Mouse (Mus musculus): ENCODE results near the gene Cryga. TPM values are rescaled to one million over a fixed set of nuclear protein-coding genes. Genes with fewer than 3 reads are reported as not detected.
"Not testable (repeated sequence)": the region's sequence is repeated elsewhere in the genome, so short reads cannot be mapped to it uniquely, and the experiment has no call there.

Cryga gene
- total and polyA plus RNA-seq, 2 experiments from 2014 or later: 0.44 TPM; not detected in 1

- Histone ChIP-seq H3K9me3 (ENCODE audit: low read length) (no peaks in the 10 kb centered on the region), H3K4me2 (ENCODE audit: low read depth) (no peak within 1 kb of the TSS), H3K27me3 (ENCODE audit: insufficient read depth, low read length) (no peaks in the 10 kb centered on the region), H3K27ac (ENCODE audit: low read depth, low read length) (no peak within 1 kb of the TSS), H3K36me3 (ENCODE audit: insufficient read depth) (no peaks in the 10 kb centered on the region), H3K9ac (no peak within 1 kb of the TSS), H3K4me1 (ENCODE audit: insufficient read depth) (no peaks in the 10 kb centered on the region), H3K4me3 (ENCODE audit: low read depth, low read length) (no peak within 1 kb of the TSS)
- ATAC-seq (no peak), DNase-seq (no peak)
- TF ChIP-seq CTCF (IDR thresholded peaks at IDR 0.05; ENCODE audit: low read depth): no peak
- WGBS: 26% methylated on average over 8 of the region's 8 CpGs
Observed at GRCm38 (mm10) chr1:65063352-65063751, 39.8 kb downstream of the Cryga start, which contains the start of gene Crygd. Gene Crygd (minus strand): TSS chr1:65063452.

- no peak overlapping the region for H3K27ac ChIP-seq (ENCODE audit: low read depth, low read length)
- 36% methylated on average over 2 of the region's 2 CpGs for WGBS
- no peaks in the 10 kb centered on the region for H3K4me1 ChIP-seq (ENCODE audit: insufficient read depth)
- H3K27me3 ChIP-seq (ENCODE audit: insufficient read depth, low read length): no peaks in the 10 kb centered on the region
- DNase-seq (no peak), ATAC-seq (no peak)
- no peak overlapping the region for H3K4me3 ChIP-seq (ENCODE audit: low read depth, low read length)
- no peaks in the 10 kb centered on the region for H3K36me3 ChIP-seq (ENCODE audit: insufficient read depth)
- TF ChIP-seq CTCF (IDR thresholded peaks at IDR 0.05; ENCODE audit: low read depth): no peak
- no peak overlapping the region for H3K4me2 ChIP-seq (ENCODE audit: low read depth)
- H3K9ac ChIP-seq: no peak overlapping the region
- H3K9me3 ChIP-seq (ENCODE audit: low read length): no peaks in the 10 kb centered on the region
Observed at GRCm38 (mm10) chr1:65052140-65052539, 51.0 kb downstream of the Cryga start.

GRCm38 (mm10) chr1:65051696-65052095 lies 51.5 kb downstream of the Cryga start:
- no peak for TF ChIP-seq CTCF (IDR thresholded peaks at IDR 0.05; ENCODE audit: low read depth)
- no peak overlapping the region for H3K9ac ChIP-seq
- WGBS: 53% methylated on average over 7 of the region's 7 CpGs

GRCm38 (mm10) chr1:65050952-65051351 lies 52.2 kb downstream of the Cryga start, which contains the start of gene Cryge:
Gene Cryge (minus strand): TSS chr1:65051149.
- not testable (repeated sequence) for H3K4me2 ChIP-seq (ENCODE audit: low read depth); H3K36me3 ChIP-seq (ENCODE audit: insufficient read depth); H3K27me3 ChIP-seq (ENCODE audit: insufficient read depth, low read length); H3K4me1 ChIP-seq (ENCODE audit: insufficient read depth); H3K27ac ChIP-seq (ENCODE audit: low read depth, low read length); DNase-seq; ATAC-seq; H3K4me3 ChIP-seq (ENCODE audit: low read depth, low read length); H3K9ac ChIP-seq; H3K9me3 ChIP-seq (ENCODE audit: low read length)
- WGBS: 20% methylated on average over 8 of the region's 12 CpGs

More at GRCm38 (mm10) chr1:65051696-65052095, 51.5 kb downstream of the Cryga start:
- ATAC-seq (no peak), DNase-seq (no peak)
- Histone ChIP-seq H3K4me3 (ENCODE audit: low read depth, low read length) (no peak overlapping the region), H3K36me3 (ENCODE audit: insufficient read depth) (no peaks in the 10 kb centered on the region), H3K4me1 (ENCODE audit: insufficient read depth) (no peaks in the 10 kb centered on the region), H3K9me3 (ENCODE audit: low read length) (no peaks in the 10 kb centered on the region), H3K27ac (ENCODE audit: low read depth, low read length) (no peak overlapping the region), H3K27me3 (ENCODE audit: insufficient read depth, low read length) (no peaks in the 10 kb centered on the region), H3K4me2 (ENCODE audit: low read depth) (no peak overlapping the region)

Other genes starting within 250 kb of the Cryga start
- 9.9 and 13.2 TPM in 2 replicates for gene Plekhm3, start 146.5 kb downstream of the Cryga start, total RNA-seq (2014; rRNA removed)
- 2.5 and 5.3 TPM in 2 replicates for gene Plekhm3, start 146.5 kb downstream of the Cryga start, polyA plus RNA-seq (2015; fragmentation: Nextera tagmentation; extraction: Ambion mirVana)
- gene Akr1cl, start 70.6 kb downstream of the Cryga start, total RNA-seq (2014; rRNA removed): not detected in 2 replicates
- gene Akr1cl, start 70.6 kb downstream of the Cryga start, polyA plus RNA-seq (2015; fragmentation: Nextera tagmentation; extraction: Ambion mirVana): not detected in 2 replicates
- gene Cryge, start 52.2 kb downstream of the Cryga start, total RNA-seq (2014; rRNA removed): not detected in 2 replicates
- gene Cryge, start 52.2 kb downstream of the Cryga start, polyA plus RNA-seq (2015; fragmentation: Nextera tagmentation; extraction: Ambion mirVana): not detected in 2 replicates
- not detected in 2 replicates for gene Crygd, start 39.9 kb downstream of the Cryga start, total RNA-seq (2014; rRNA removed)
- gene Crygd, start 39.9 kb downstream of the Cryga start, polyA plus RNA-seq (2015; fragmentation: Nextera tagmentation; extraction: Ambion mirVana): not detected in 2 replicates
- gene Crygc, start 29.7 kb downstream of the Cryga start, total RNA-seq (2014; rRNA removed): not detected in 2 replicates
- gene Crygc, start 29.7 kb downstream of the Cryga start, polyA plus RNA-seq (2015; fragmentation: Nextera tagmentation; extraction: Ambion mirVana): not detected in 2 replicates
- gene Crygb, start 21.1 kb downstream of the Cryga start, total RNA-seq (2014; rRNA removed): not detected in 2 replicates
- 0.31 and 0.52 TPM in 2 replicates for gene Crygb, start 21.1 kb downstream of the Cryga start, polyA plus RNA-seq (2015; fragmentation: Nextera tagmentation; extraction: Ambion mirVana)
- 0.92 TPM in 1 of 2 replicates, not detected in the other for gene Gm28845, start 16.2 kb upstream of the Cryga start, total RNA-seq (2014; rRNA removed)
- 0.52 TPM in 1 of 2 replicates, not detected in the other for gene Gm28845, start 16.2 kb upstream of the Cryga start, polyA plus RNA-seq (2015; fragmentation: Nextera tagmentation; extraction: Ambion mirVana)
- gene D630023F18Rik, start 19.8 kb upstream of the Cryga start, total RNA-seq (2014; rRNA removed): 6.5 and 9.8 TPM in 2 replicates
- gene D630023F18Rik, start 19.8 kb upstream of the Cryga start, polyA plus RNA-seq (2015; fragmentation: Nextera tagmentation; extraction: Ambion mirVana): 8.2 and 12.3 TPM in 2 replicates
- 366 and 375 TPM in 2 replicates for gene Idh1, start 83.1 kb upstream of the Cryga start, total RNA-seq (2014; rRNA removed)
- gene Idh1, start 83.1 kb upstream of the Cryga start, polyA plus RNA-seq (2015; fragmentation: Nextera tagmentation; extraction: Ambion mirVana): 436 and 453 TPM in 2 replicates
- gene Pikfyve, start 83.3 kb upstream of the Cryga start, total RNA-seq (2014; rRNA removed): 33.6 and 42.6 TPM in 2 replicates
- gene Pikfyve, start 83.3 kb upstream of the Cryga start, polyA plus RNA-seq (2015; fragmentation: Nextera tagmentation; extraction: Ambion mirVana): 8.3 and 9.9 TPM in 2 replicates
- 2.6 and 3.4 TPM in 2 replicates for gene Pth2r, start 178.7 kb upstream of the Cryga start, total RNA-seq (2014; rRNA removed)
- 1.5 and 2.6 TPM in 2 replicates for gene Pth2r, start 178.7 kb upstream of the Cryga start, polyA plus RNA-seq (2015; fragmentation: Nextera tagmentation; extraction: Ambion mirVana)